Mouse (Mus musculus): ENCODE data around the gene Zfp507.

Gene Zfp507
- long read RNA-seq, experiment 1, partial matches to known transcripts, result 0 of 7 reads
- long read RNA-seq, experiment 1, other reads (novel, unspliced or antisense), result 6 of 7 reads
- long read RNA-seq, experiment 2, partial matches to known transcripts, result 0 of 4 reads
- long read RNA-seq, experiment 2, other reads (novel, unspliced or antisense), result 1 of 4 reads

GRCm38 (mm10) chr7:35802906-35803595, at the start of gene Zfp507:
Gene Zfp507 (minus strand): TSS chr7:35803003.
- intact Hi-C loops (cut with DNase I), result no loop called here

GRCm38 (mm10) chr7:35850426-35850825, 47.6 kb upstream of the Zfp507 start:
- intact Hi-C loops (cut with DNase I), result loop anchor here (10.0 kb wide), 1 partner anchor 166 kb away; no protein-coding TSS in a partner anchor

GRCm38 (mm10) chr7:35848526-35848925, 45.7 kb upstream of the Zfp507 start:
- intact Hi-C loops (cut with DNase I), result no loop called here

GRCm38 (mm10) chr7:35840504-35840903, 37.7 kb upstream of the Zfp507 start:
- intact Hi-C loops (cut with DNase I), result no loop called here

- intact Hi-C loops (cut with DNase I), result no loop called here
These were observed 34.0 kb upstream of the Zfp507 start for GRCm38 (mm10) chr7:35836851-35837250.

- intact Hi-C loops (cut with DNase I), result no loop called here
These were observed 33.6 kb upstream of the Zfp507 start for GRCm38 (mm10) chr7:35836415-35836814.

GRCm38 (mm10) chr7:35830119-35830518, 27.3 kb upstream of the Zfp507 start:
- intact Hi-C loops (cut with DNase I), result no loop called here

GRCm38 (mm10) chr7:35823906-35824305, 21.1 kb upstream of the Zfp507 start:
- intact Hi-C loops (cut with DNase I), result no loop called here

GRCm38 (mm10) chr7:35822320-35822719, 19.5 kb upstream of the Zfp507 start:
- intact Hi-C loops (cut with DNase I), result no loop called here

- intact Hi-C loops (cut with DNase I), result no loop called here
These were observed 18.6 kb upstream of the Zfp507 start for GRCm38 (mm10) chr7:35821357-35821756.

GRCm38 (mm10) chr7:35819486-35819885, 16.7 kb upstream of the Zfp507 start:
- intact Hi-C loops (cut with DNase I), result no loop called here

GRCm38 (mm10) chr7:35814759-35815551, 12.2 kb upstream of the Zfp507 start:
- intact Hi-C loops (cut with DNase I), result no loop called here

GRCm38 (mm10) chr7:35813306-35813705, 10.5 kb upstream of the Zfp507 start:
- intact Hi-C loops (cut with DNase I), result no loop called here

- intact Hi-C loops (cut with DNase I), result no loop called here
These were observed 7.9 kb upstream of the Zfp507 start for GRCm38 (mm10) chr7:35810736-35811135.

GRCm38 (mm10) chr7:35804206-35804605, 1.4 kb upstream of the Zfp507 start:
- intact Hi-C loops (cut with DNase I), result no loop called here

GRCm38 (mm10) chr7:35802201-35802905, 450 bp downstream of the Zfp507 start:
- intact Hi-C loops (cut with DNase I), result no loop called here

- intact Hi-C loops (cut with DNase I), result no loop called here
These were observed 6.7 kb downstream of the Zfp507 start for GRCm38 (mm10) chr7:35796123-35796522.

GRCm38 (mm10) chr7:35794145-35794664, 8.6 kb downstream of the Zfp507 start:
- intact Hi-C loops (cut with DNase I), result no loop called here

GRCm38 (mm10) chr7:35792150-35792848, 10.5 kb downstream of the Zfp507 start:
- intact Hi-C loops (cut with DNase I), result no loop called here

GRCm38 (mm10) chr7:35790926-35791325, 11.9 kb downstream of the Zfp507 start:
- intact Hi-C loops (cut with DNase I), result no loop called here

- intact Hi-C loops (cut with DNase I), result no loop called here
These were observed 12.6 kb downstream of the Zfp507 start for GRCm38 (mm10) chr7:35790201-35790600.

All from adrenal gland (tissue).